Mouse (Mus musculus) hindbrain, embryonic 16.5 days (tissue): Measurements from ENCODE around the gene Proser3. TPM values are rescaled to one million over a fixed set of nuclear protein-coding genes. Genes with fewer than 3 reads are reported as not detected.

ENCODE experiments used
- ATAC-seq: fragments of 200-750 bp; cut with Nextera tagmentation; 2 replicates; pipeline ENCODE4 v1.8.0; 2017; ENCODE audit warnings: moderate TSS enrichment, moderate library complexity
- H3K27ac ChIP-seq: fragments of 300-500 bp; sonication (generic); 2 replicates; pipeline ENCODE4 v1.5.1; 2014; ENCODE audit warnings: low read depth, mild to moderate bottlenecking, control low read depth, low read length, moderate library complexity
- H3K27me3 ChIP-seq: fragments of 300-500 bp; sonication (generic); replicated peaks from 2 replicates; pipeline ENCODE4 v1.6.1; 2014; ENCODE audit warnings: low read length; ENCODE audit not compliant: control insufficient read depth, insufficient read depth
- H3K36me3 ChIP-seq: fragments of 300-500 bp; sonication (generic); 2 replicates; pipeline ENCODE4 v1.6.1; 2014; ENCODE audit warnings: mild to moderate bottlenecking, low read length, moderate library complexity, mixed read lengths; ENCODE audit not compliant: control insufficient read depth, insufficient read depth
- H3K4me1 ChIP-seq: fragments of 300-500 bp; sonication (generic); 2 replicates; pipeline ENCODE4 v1.6.1; 2014; ENCODE audit warnings: low read depth, low read length; ENCODE audit not compliant: control insufficient read depth, insufficient read depth
- H3K4me2 ChIP-seq: fragments of 300-500 bp; sonication (generic); 2 replicates; pipeline ENCODE4 v1.6.1; 2014; ENCODE audit warnings: mild to moderate bottlenecking, low read length, control low read depth, moderate library complexity
- H3K4me3 ChIP-seq: fragments of 300-500 bp; sonication (generic); 2 replicates; pipeline ENCODE4 v1.5.1; 2014; ENCODE audit warnings: mild to moderate bottlenecking, low read length, control low read depth, moderate library complexity
- H3K9ac ChIP-seq: fragments of 300-500 bp; sonication (generic); 2 replicates; pipeline ENCODE4 v1.6.1; 2014; ENCODE audit warnings: low read depth, mild to moderate bottlenecking, control low read depth, low read length, moderate library complexity
- H3K9me3 ChIP-seq: fragments of 300-500 bp; sonication (generic); 2 replicates; pipeline ENCODE4 v1.6.1; 2014; ENCODE audit warnings: mild to moderate bottlenecking, low read length, moderate library complexity; ENCODE audit not compliant: control insufficient read depth
- WGBS: fragments of 180-500 bp; shearing (Covaris S2); extraction: QIAGEN DNeasy Blood & Tissue Kit; methylation state at CpG from one replicate; pipeline ENCODE4 v1.1.7; 2014; 5-methylcytosine and 5-hydroxymethylcytosine counted together
- polyA plus RNA-seq: library from polyadenylated mRNA; unstranded; fragments of >200 nt; fragmentation: Nextera tagmentation; extraction: Ambion mirVana; gene quantifications from 2 replicates; pipeline ENCODE4 v1.2.1, GENCODE M21; 2015

Gene Proser3
- polyA plus RNA-seq, 1 experiment from 2014 or later, result 6.8 TPM

DNA sequence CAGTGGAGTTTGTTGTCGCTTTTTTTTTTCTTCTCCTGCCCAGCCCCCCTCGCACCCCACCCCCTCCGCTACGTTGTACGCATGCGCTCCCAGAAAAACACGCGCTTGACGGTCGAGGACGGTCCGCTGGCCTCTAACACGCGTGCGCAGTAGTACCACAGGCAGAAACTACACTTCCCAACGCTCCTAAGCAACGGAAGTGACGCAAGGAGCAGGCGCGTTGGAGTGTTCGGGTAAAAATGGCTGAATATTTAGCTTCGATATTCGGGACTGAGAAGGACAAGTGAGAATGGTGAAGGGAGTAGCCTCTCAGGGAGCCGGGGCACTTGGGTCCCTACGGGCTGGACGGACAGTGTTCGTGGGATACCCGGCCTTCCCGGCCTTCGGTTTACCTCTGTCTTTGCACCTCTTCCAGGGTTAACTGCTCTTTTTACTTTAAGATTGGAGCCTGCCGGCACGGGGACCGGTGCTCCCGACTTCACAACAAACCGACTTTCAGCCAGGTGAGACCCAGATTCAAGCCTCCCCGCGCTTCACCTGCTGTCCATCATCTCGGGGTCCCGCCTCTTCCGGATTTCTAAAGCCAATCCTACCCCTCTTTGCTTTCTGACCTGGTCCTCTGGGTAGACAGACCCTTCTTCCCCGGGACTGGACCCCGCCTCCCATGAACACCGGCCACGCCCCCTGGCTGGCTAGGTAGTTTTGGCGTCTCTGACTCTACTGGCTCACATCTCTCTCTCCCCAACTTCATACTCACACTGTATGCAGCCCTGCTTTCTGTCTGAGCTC, 11.2 kb upstream of the Proser3 start, which contains the start of the genes U2af1l4, Gm49396 and Psenen:
Gene U2af1l4 (plus strand): TSS at position 185 of the 789 bp plus-strand sequence.
Gene Gm49396 (plus strand): TSS at position 228 of the 789 bp plus-strand sequence.
Gene Psenen (minus strand): TSS at position 511 of the 789 bp plus-strand sequence.
- Histone ChIP-seq H3K4me1 (peaks cover 22% of the 10 kb centered on the region), H3K9me3 (no peaks in the 10 kb centered on the region), H3K9ac (peak within 1 kb of the TSS; percentile 83), H3K27me3 (no peaks in the 10 kb centered on the region), H3K27ac (peak within 1 kb of the TSS; percentile 93), H3K4me2 (peak within 1 kb of the TSS; percentile 89), H3K36me3 (peaks cover 13% of the 10 kb centered on the region), H3K4me3 (peak within 1 kb of the TSS; percentile 82)
- peak; percentile 84 for ATAC-seq
- under 1% methylated on average over 45 of the region's 45 CpGs for WGBS

DNA sequence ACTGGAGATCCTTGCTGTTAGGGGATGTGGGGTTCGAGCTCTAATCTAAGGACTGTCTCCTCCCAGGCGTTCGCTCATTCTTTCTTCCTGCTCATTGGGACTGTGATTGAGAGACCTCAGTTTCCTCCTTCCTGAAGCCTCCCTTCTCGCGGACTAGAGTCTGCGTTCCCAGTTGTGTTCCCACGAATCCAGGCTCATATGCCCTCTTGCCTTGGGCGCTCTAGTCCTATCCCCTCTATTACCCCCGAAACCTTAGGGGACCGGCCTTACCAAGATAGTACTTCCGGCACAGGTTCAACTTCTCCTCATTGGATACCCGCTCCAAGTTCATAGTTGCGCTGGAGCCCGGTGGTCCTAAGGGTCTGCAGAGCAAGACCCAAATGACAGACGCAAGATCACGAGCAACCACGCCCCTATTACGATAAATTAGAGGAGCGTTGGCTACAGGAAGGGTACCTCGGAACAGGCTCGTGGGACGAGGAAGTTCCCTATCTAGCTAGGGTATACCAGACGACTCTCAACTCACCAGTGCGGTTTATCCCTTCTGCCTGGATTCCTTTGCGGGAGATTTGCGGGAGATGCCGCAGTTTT, 10.5 kb upstream of the Proser3 start:
- peaks cover 25% of the 10 kb centered on the region for H3K4me1 ChIP-seq
- WGBS, result 1% methylated on average over 27 of the region's 27 CpGs
- no peak for ATAC-seq

DNA sequence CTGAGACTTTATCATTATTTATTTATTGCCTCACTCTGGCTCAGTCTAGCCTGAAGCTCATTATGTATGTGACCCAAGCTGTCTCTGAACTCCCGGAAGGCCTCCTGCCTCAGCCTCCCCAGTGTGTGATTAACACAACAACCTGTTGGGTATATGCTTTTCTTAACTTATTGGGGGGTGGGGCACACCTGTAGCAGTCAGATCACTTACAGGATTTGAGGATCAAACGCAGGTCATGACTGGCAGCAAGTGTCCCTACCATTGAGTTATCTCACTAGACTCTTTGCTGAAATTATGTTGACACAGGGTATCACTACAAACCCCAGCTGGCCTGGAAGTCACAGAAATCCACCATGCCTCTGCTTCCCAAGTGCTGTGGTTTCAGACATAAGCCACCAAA, 8.2 kb upstream of the Proser3 start:
- Histone ChIP-seq H3K9me3 (no peaks in the 10 kb centered on the region), H3K27me3 (no peaks in the 10 kb centered on the region), H3K27ac (no peak overlapping the region), H3K9ac (no peak overlapping the region), H3K4me3 (no peak overlapping the region), H3K4me1 (peaks cover 25% of the 10 kb centered on the region), H3K36me3 (peaks cover 19% of the 10 kb centered on the region), H3K4me2 (no peak overlapping the region; the same call in 1 of the 2 replicates)
- 48% methylated on average over 2 of the region's 2 CpGs for WGBS
- ATAC-seq, result no peak

More for the DNA sequence above, 10.5 kb upstream of the Proser3 start:
- Histone ChIP-seq H3K9me3 (no peaks in the 10 kb centered on the region), H3K4me3 (peak overlapping the region; percentile 82), H3K9ac (peak overlapping the region; percentile 69), H3K27me3 (no peaks in the 10 kb centered on the region), H3K27ac (peak overlapping the region; percentile 71), H3K36me3 (peaks cover 9% of the 10 kb centered on the region), H3K4me2 (peak overlapping the region; percentile 89)

DNA sequence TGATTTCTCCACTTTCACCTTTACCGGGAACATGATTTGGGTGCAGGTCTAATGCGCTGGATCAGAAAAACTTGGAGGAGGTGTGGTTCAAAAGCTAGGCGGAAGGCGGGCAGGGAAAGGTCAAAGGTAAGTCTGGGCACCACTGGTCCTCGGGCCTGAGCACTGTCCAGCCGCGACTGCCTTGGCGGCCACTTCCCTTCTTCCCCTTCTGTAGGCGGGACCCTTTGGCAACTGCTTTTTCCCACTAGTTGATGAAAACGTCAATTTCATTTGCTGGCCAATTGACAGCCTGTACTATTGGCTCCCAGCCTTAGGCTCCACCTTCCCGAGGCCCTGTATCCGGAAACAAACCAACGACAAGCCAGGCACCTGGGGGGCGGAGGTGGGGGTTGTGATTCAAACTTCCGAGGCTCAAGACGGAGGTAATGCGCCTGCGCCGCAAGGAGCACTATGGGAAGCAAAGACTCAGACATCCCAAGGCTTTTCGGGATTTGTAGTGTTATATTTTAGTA, 7.4 kb upstream of the Proser3 start, which contains the start of gene Lin37:
Gene Lin37 (minus strand): TSS at position 396 of the 512 bp plus-strand sequence.
- H3K4me2 ChIP-seq, result peak within 1 kb of the TSS; percentile 99
- WGBS, result under 1% methylated on average over 20 of the region's 20 CpGs
- H3K9ac ChIP-seq, result peak within 1 kb of the TSS; percentile 74
- ATAC-seq, result peak; percentile 90
- no peaks in the 10 kb centered on the region for H3K9me3 ChIP-seq
- peak within 1 kb of the TSS; percentile 64 for H3K27ac ChIP-seq
- H3K4me1 ChIP-seq, result peaks cover 25% of the 10 kb centered on the region
- H3K27me3 ChIP-seq, result no peaks in the 10 kb centered on the region
- H3K4me3 ChIP-seq, result peak within 1 kb of the TSS; percentile 62
- peaks cover 23% of the 10 kb centered on the region for H3K36me3 ChIP-seq

DNA sequence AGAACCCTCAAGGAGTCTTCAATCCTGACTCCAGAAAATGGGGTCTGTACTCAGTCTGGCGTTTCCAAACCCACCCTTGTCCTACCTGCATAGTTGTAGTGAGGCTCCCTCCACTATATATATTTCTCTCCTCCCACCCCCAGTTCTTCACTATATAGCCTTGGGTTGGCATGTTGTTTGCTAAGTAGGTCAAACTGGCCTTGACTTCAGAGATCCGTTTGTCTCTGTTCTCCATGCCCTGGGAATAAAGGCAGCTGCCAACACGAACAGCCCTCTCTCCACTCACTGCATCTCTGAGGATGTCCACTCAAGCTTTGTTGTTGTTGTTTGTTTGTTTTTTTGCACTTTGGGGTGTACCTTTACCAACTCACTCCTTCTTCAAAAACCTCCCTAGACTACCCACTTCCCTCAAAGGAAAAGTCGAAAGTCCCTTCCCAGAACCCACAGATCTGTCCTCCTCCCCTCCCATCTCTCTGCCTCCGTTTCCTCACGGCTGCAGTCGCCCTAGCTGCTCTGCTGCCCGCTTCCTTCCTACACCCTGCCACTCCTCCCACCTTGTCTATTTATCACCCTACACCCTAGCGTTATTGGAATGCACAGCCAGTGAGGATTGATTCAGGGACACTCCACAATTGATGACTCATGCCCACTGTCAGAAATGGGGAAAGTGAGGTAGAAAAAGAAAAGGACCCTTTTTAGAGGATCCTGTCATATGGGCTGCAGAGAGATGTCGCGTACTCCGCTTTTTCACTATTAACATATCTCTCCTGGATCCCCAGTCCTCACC, 6.8 kb upstream of the Proser3 start:
- 16% methylated on average over 12 of the region's 12 CpGs for WGBS
- Histone ChIP-seq H3K4me2 (peak overlapping the region; percentile 99), H3K4me1 (peaks cover 20% of the 10 kb centered on the region), H3K27ac (peak overlapping the region; percentile 64), H3K9ac (peak overlapping the region; percentile 74), H3K36me3 (peaks cover 23% of the 10 kb centered on the region), H3K4me3 (peak overlapping the region; percentile 62), H3K27me3 (no peaks in the 10 kb centered on the region), H3K9me3 (no peaks in the 10 kb centered on the region)
- ATAC-seq, result peak; percentile 0; the same call in 1 of the 2 replicates

DNA sequence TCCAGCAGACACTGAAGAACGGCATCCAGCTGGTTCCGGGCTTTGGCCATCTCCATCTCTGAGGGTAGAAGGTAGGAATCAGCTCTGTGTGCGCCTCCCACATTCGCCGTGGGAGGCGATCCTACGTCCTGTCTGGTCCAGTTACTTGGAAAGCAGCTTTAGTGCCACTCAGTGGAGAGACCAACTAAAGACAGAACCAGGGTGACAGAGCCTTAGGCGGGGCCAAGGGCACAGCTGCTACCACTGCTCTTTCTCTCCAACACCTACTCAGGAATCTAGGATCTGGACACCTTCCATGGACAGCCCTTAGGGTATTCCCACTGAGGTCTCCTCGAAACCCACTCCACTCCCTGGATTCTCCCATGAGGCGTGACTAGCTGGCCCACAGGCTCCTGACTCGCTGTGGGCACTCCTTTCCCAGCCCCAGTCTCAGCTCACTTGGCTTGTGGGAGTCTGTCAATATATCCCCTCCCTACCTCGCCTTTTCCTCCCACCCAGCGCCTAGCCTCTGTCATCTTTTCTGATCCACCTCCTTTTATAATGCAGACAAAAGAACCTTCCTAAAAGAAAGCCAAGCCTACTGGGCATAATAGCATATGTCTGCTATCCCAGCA, 5.9 kb upstream of the Proser3 start:
- H3K4me2 ChIP-seq, result peak overlapping the region; percentile 99
- no peak overlapping the region for H3K27ac ChIP-seq
- ATAC-seq, result no peak
- no peak overlapping the region for H3K9ac ChIP-seq
- H3K9me3 ChIP-seq, result no peaks in the 10 kb centered on the region
- WGBS, result 89% methylated on average over 13 of the region's 13 CpGs
- no peaks in the 10 kb centered on the region for H3K27me3 ChIP-seq
- peaks cover 26% of the 10 kb centered on the region for H3K4me1 ChIP-seq
- H3K36me3 ChIP-seq, result peaks cover 23% of the 10 kb centered on the region
- no peak overlapping the region; the same call in 1 of the 2 replicates for H3K4me3 ChIP-seq

DNA sequence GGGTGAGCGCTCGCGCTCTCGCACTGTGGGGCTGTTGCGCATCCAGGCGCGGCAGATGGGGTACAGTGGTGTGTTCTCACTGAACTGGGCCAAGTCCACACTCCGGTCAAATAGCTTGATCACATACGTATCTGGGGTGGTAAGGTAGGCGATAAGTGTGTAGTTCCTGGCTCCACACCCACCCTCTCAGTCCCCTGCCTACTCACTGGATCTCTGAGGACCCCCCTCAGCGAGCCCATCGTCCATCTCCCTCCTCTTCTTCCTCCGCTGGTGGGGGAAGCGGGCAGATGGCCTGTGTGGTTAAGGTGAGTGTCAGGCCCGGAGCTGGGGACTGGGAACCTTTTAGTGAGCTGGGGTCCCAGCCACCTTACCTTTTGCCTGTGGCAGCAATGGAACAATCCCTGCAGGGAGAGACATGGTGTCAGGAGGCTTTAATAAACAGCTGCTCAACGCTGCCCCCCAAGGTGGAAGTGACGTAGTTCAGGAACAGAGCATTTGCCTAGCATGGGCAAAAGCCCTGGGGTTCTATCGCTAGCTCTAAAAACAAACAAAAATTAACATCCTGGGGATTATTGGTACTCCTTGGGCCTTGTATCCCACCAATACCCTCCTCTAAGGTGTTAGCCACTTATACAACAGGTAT, 4.9 kb upstream of the Proser3 start:
- no peaks in the 10 kb centered on the region for H3K27me3 ChIP-seq
- no peak for ATAC-seq
- no peak overlapping the region for H3K27ac ChIP-seq
- H3K9me3 ChIP-seq, result no peaks in the 10 kb centered on the region
- peaks cover 31% of the 10 kb centered on the region for H3K4me1 ChIP-seq
- no peak overlapping the region for H3K4me2 ChIP-seq
- 94% methylated on average over 18 of the region's 18 CpGs for WGBS
- peaks cover 23% of the 10 kb centered on the region for H3K36me3 ChIP-seq
- H3K4me3 ChIP-seq, result no peak overlapping the region
- no peak overlapping the region for H3K9ac ChIP-seq
